Mouse (Mus musculus) MEL (cell line): Measurements from ENCODE around the gene Mettl16. TPM values are rescaled to one million over a fixed set of nuclear protein-coding genes. Genes with fewer than 3 reads are reported as not detected.

ENCODE experiments used
- DNase-seq: peaks from one replicate; pipeline ENCODE4 v3.0.0; 2011; ENCODE audit warnings: low read depth, low spot score
- H3K27ac ChIP-seq: 2 replicates; pipeline ENCODE4 v1.5.1; 2012; ENCODE audit warnings: low read depth, mild to moderate bottlenecking, control low read depth, low read length, moderate library complexity; ENCODE audit not compliant: control insufficient read depth
- H3K27me3 ChIP-seq, 2 experiments: fragments of 150-350 bp in 1 of 2; sonication (generic) in 1 of 2; 2 replicates each; pipeline ENCODE4 v1.6.1; 2012; ENCODE audit warnings: low read length in 2 of 2, mild to moderate bottlenecking in 2 of 2, improper control_type of control experiment in 1 of 2, moderate library complexity in 1 of 2; ENCODE audit not compliant: insufficient read depth in 2 of 2, control insufficient read depth in 1 of 2
- H3K36me3 ChIP-seq, 2 experiments: 2 replicates each; pipeline ENCODE4 v1.6.1; 2012 to 2014; ENCODE audit warnings: low read length in 2 of 2, improper control_type of control experiment in 1 of 2, inconsistent platforms in 1 of 2, mild to moderate bottlenecking in 1 of 2; ENCODE audit not compliant: insufficient read depth in 2 of 2, control insufficient read depth in 1 of 2
- H3K4me1 ChIP-seq, 2 experiments: fragments of 150-350 bp in 1 of 2; sonication (generic) in 1 of 2; 2 replicates each; pipeline ENCODE4 v1.6.1; 2012; ENCODE audit warnings: low read length in 2 of 2, improper control_type of control experiment in 1 of 2, mild to moderate bottlenecking in 1 of 2; ENCODE audit not compliant: insufficient read depth in 2 of 2, control insufficient read depth in 1 of 2
- H3K4me3 ChIP-seq, 2 experiments: fragments of 150-350 bp in 1 of 2; sonication (generic) in 1 of 2; 2 replicates each; pipeline ENCODE4 v1.5.1; 2012; ENCODE audit warnings: low read depth in 2 of 2, low read length in 2 of 2, mild to moderate bottlenecking in 2 of 2, moderate library complexity in 2 of 2, control low read depth in 1 of 2, improper control_type of control experiment in 1 of 2; ENCODE audit not compliant: control insufficient read depth in 1 of 2, insufficient read depth in 1 of 2
- H3K79me2 ChIP-seq: 2 replicates; pipeline ENCODE4 v1.6.1; 2012; ENCODE audit warnings: mild to moderate bottlenecking, low read length, moderate library complexity; ENCODE audit not compliant: control insufficient read depth, poor library complexity, insufficient read depth
- H3K9ac ChIP-seq: 2 replicates; pipeline ENCODE4 v1.6.1; 2012; ENCODE audit warnings: low read depth, mild to moderate bottlenecking, control low read depth, low read length, moderate library complexity; ENCODE audit not compliant: control insufficient read depth, poor library complexity, severe bottlenecking
- H3K9me3 ChIP-seq: fragments of 150-350 bp; sonication (generic); replicated peaks from 2 replicates; pipeline ENCODE4 v1.6.1; 2012; ENCODE audit warnings: mild to moderate bottlenecking, low read length, improper control_type of control experiment, moderate library complexity; ENCODE audit not compliant: insufficient read depth
- BHLHE40 ChIP-seq: IDR thresholded peaks from 2 replicates; pipeline ENCODE4 v1.6.1; 2012; ENCODE audit warnings: low read depth, mild to moderate bottlenecking, inconsistent platforms, low read length, improper control_type of control experiment, borderline replicate concordance
- CHD1 ChIP-seq: IDR thresholded peaks from 2 replicates; pipeline ENCODE4 v1.6.1; 2012; ENCODE audit warnings: low read depth, mild to moderate bottlenecking, inconsistent platforms, low read length, improper control_type of control experiment
- CHD2 ChIP-seq: IDR thresholded peaks from 2 replicates; pipeline ENCODE4 v1.6.1; 2011; ENCODE audit warnings: low read length, improper control_type of control experiment
- CTCF ChIP-seq, 3 experiments: IDR thresholded peaks in 2 of 3; conservative IDR thresholded peaks in 1 of 3; 2 replicates each; pipeline ENCODE4 v1.5.1; 2011 to 2012; ENCODE audit warnings: low read length in 3 of 3, low read depth in 2 of 3, mild to moderate bottlenecking in 2 of 3, improper control_type of control experiment in 1 of 3, inconsistent platforms in 1 of 3, mixed read lengths in 1 of 3, moderate library complexity in 1 of 3; ENCODE audit not compliant: control insufficient read depth in 1 of 3, insufficient read depth in 1 of 3, poor library complexity in 1 of 3, severe bottlenecking in 1 of 3
- E2F4 ChIP-seq: IDR thresholded peaks from 2 replicates; pipeline ENCODE4 v1.6.1; 2011; ENCODE audit warnings: low read depth, low read length, improper control_type of control experiment, borderline replicate concordance
- ELF1 ChIP-seq: IDR thresholded peaks from 2 replicates; pipeline ENCODE4 v1.6.1; 2014; ENCODE audit warnings: low read depth, mild to moderate bottlenecking, inconsistent platforms, low read length, improper control_type of control experiment, moderate library complexity
- EP300 ChIP-seq, 2 experiments: IDR thresholded peaks; 2 replicates each; pipeline ENCODE4 v1.6.1; 2011; ENCODE audit warnings: improper control_type of control experiment in 2 of 2, low read length in 2 of 2, low read depth in 1 of 2, mild to moderate bottlenecking in 1 of 2
- ETS1 ChIP-seq: IDR thresholded peaks from 2 replicates; pipeline ENCODE4 v1.6.1; 2012; ENCODE audit warnings: low read depth, mild to moderate bottlenecking, inconsistent platforms, low read length, improper control_type of control experiment, moderate library complexity
- GABPA ChIP-seq: IDR thresholded peaks from 2 replicates; pipeline ENCODE4 v1.6.1; 2012; ENCODE audit warnings: low read depth, mild to moderate bottlenecking, inconsistent platforms, low read length, improper control_type of control experiment, moderate library complexity
- GATA1 ChIP-seq: IDR thresholded peaks from 2 replicates; pipeline ENCODE4 v1.6.1; 2011; ENCODE audit warnings: low read depth, low read length, improper control_type of control experiment
- HCFC1 ChIP-seq: IDR thresholded peaks from 2 replicates; pipeline ENCODE4 v1.6.1; 2012; ENCODE audit warnings: low read depth, mild to moderate bottlenecking, inconsistent platforms, low read length, improper control_type of control experiment, moderate library complexity
- JUND ChIP-seq: IDR thresholded peaks from 2 replicates; pipeline ENCODE4 v1.6.1; 2011; ENCODE audit warnings: low read depth, mild to moderate bottlenecking, improper control_type of control experiment, low read length
- KAT2A ChIP-seq: conservative IDR thresholded peaks from 2 replicates; pipeline ENCODE4 v1.6.1; 2012; ENCODE audit warnings: low read depth, low read length, improper control_type of control experiment, inconsistent platforms
- MAFK ChIP-seq: IDR thresholded peaks from 2 replicates; pipeline ENCODE4 v1.6.1; 2011; ENCODE audit warnings: low read depth, mild to moderate bottlenecking, low read length, improper control_type of control experiment, borderline replicate concordance
- MAX ChIP-seq: IDR thresholded peaks from 2 replicates; pipeline ENCODE4 v1.6.1; 2011; ENCODE audit warnings: low read length, improper control_type of control experiment
- MAZ ChIP-seq: IDR thresholded peaks from 2 replicates; pipeline ENCODE4 v1.6.1; 2012; ENCODE audit warnings: low read depth, mild to moderate bottlenecking, inconsistent platforms, low read length, improper control_type of control experiment
- MEF2A ChIP-seq: IDR thresholded peaks from 2 replicates; pipeline ENCODE4 v1.6.1; 2014; ENCODE audit warnings: low read depth, mild to moderate bottlenecking, inconsistent platforms, low read length, improper control_type of control experiment; ENCODE audit not compliant: poor library complexity, insufficient replicate concordance, severe bottlenecking; ENCODE audit errors: extremely low read depth
- MYB ChIP-seq: IDR thresholded peaks from 2 replicates; pipeline ENCODE4 v1.6.1; 2011; ENCODE audit warnings: mild to moderate bottlenecking, low read depth, low read length, improper control_type of control experiment
- MYC ChIP-seq: IDR thresholded peaks from 2 replicates; pipeline ENCODE4 v1.6.1; 2011; ENCODE audit warnings: low read depth, mild to moderate bottlenecking, low read length, improper control_type of control experiment, moderate library complexity
- NELFE ChIP-seq: IDR thresholded peaks from 2 replicates; pipeline ENCODE4 v1.6.1; 2011; ENCODE audit warnings: low read depth, low read length, improper control_type of control experiment
- RAD21 ChIP-seq: IDR thresholded peaks from 2 replicates; pipeline ENCODE4 v1.6.1; 2011; ENCODE audit warnings: mild to moderate bottlenecking, low read depth, low read length, improper control_type of control experiment
- RCOR1 ChIP-seq: IDR thresholded peaks from 2 replicates; pipeline ENCODE4 v1.6.1; 2012; ENCODE audit warnings: low read depth, mild to moderate bottlenecking, inconsistent platforms, low read length, improper control_type of control experiment
- SIN3A ChIP-seq: IDR thresholded peaks from 2 replicates; pipeline ENCODE4 v1.6.1; 2012; ENCODE audit warnings: low read length, improper control_type of control experiment, inconsistent platforms
- SMC3 ChIP-seq: IDR thresholded peaks from 2 replicates; pipeline ENCODE4 v1.6.1; 2011; ENCODE audit warnings: low read depth, low read length, improper control_type of control experiment
- UBTF ChIP-seq: IDR thresholded peaks from 2 replicates; pipeline ENCODE4 v1.6.1; 2012; ENCODE audit warnings: low read depth, mild to moderate bottlenecking, inconsistent platforms, low read length, improper control_type of control experiment, moderate library complexity, borderline replicate concordance; ENCODE audit not compliant: insufficient read depth
- USF1 ChIP-seq: IDR thresholded peaks from 2 replicates; pipeline ENCODE4 v1.6.1; 2014; ENCODE audit warnings: low read depth, mild to moderate bottlenecking, inconsistent platforms, low read length, improper control_type of control experiment, moderate library complexity
- USF2 ChIP-seq, 2 experiments: IDR thresholded peaks; 2 replicates each; pipeline ENCODE4 v1.6.1; 2011 to 2012; ENCODE audit warnings: improper control_type of control experiment in 2 of 2, low read length in 2 of 2, borderline replicate concordance in 1 of 2, inconsistent platforms in 1 of 2, low read depth in 1 of 2, mild to moderate bottlenecking in 1 of 2; ENCODE audit not compliant: insufficient read depth in 1 of 2
- ZC3H11A ChIP-seq: IDR thresholded peaks from 2 replicates; pipeline ENCODE4 v1.6.1; 2012; ENCODE audit warnings: low read depth, mild to moderate bottlenecking, inconsistent platforms, low read length, improper control_type of control experiment
- ZKSCAN1 ChIP-seq: IDR thresholded peaks from 2 replicates; pipeline ENCODE4 v1.6.1; 2012; ENCODE audit warnings: low read depth, mild to moderate bottlenecking, inconsistent platforms, low read length, improper control_type of control experiment, moderate library complexity
- ZNF384 ChIP-seq: IDR thresholded peaks from 2 replicates; pipeline ENCODE4 v1.6.1; 2012; ENCODE audit warnings: low read depth, mild to moderate bottlenecking, inconsistent platforms, low read length, improper control_type of control experiment
- polyA plus RNA-seq, 2 experiments: library from polyadenylated mRNA; stranded (reverse) in 1 of 2; unstranded in 1 of 2; fragments of >175 nt in 1 of 2; fragments of >200 nt in 1 of 2; gene quantifications; 2 replicates each; pipeline versions ENCODE4 v1.2.1 to v1.2.4; 2012; ENCODE audit warnings: low replicate concordance in 2 of 2, low read depth in 1 of 2; ENCODE audit not compliant: insufficient read length in 2 of 2, insufficient read depth in 1 of 2, missing spikeins in 1 of 2
- total RNA-seq: library from RNA; depleted of rRNA; stranded (reverse); fragments of 300-350 nt; gene quantifications from 2 replicates; pipeline ENCODE4 v1.2.3, GENCODE M21; 2012

Mettl16 gene
- total and polyA plus RNA-seq, 3 experiments, result 76.3 to 116 TPM; not detected in 1

DNA sequence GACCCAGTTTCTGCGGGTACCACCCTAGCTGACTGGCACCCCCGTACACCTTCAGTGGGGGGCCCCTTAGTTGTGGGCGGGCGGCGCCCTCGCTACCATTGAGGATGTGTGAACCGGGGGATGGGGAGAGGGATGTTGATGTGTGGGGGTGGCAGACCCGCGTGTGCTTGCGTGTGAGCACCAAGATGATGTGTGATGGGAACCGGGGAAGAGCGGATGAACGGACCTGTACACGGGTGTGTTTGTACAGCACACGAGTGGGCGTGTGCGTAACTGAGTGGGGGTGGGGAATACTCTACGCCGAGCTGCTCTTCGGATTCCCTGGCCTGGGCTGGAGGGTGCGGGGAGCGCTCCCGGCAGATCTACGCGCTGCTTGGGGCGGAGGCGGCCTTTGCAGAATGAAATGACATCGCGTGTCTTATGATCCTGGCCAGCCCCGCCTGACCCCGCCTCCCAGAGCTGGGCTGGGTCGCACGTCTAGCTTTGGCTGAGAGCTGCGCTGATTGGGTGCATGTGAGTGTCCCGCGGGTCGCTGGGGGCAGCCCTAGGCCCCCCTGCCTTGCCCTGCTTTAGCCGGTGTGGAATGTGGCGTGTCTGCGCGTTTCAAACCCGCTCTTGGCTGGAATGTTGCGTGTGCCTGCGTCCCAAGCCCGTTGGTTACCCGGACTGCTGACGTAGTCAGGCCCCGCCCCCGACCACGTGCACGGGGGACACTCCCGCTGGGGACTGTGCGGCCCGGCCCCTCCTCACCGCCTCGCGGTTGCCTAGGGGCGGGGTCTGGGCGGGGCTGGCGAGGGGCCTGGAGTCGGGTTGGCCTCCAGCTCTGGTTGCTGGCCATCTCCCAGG is 61.2 kb downstream of the Mettl16 start (continued):
- peak; percentile 82; the same call in 1 of the 2 replicates for TF ChIP-seq MYC
- peak; percentile 95 for TF ChIP-seq SIN3A
- no peak for TF ChIP-seq E2F4
- TF ChIP-seq EP300 (IDR thresholded peaks at IDR 0.05; ENCODE audit: low read depth in 1 of 2, low read length in 2 of 2), result 0 out of 4 replicates have a peak, but pooled peaks of 1 of the 2 experiments have one; percentile 12

DNA sequence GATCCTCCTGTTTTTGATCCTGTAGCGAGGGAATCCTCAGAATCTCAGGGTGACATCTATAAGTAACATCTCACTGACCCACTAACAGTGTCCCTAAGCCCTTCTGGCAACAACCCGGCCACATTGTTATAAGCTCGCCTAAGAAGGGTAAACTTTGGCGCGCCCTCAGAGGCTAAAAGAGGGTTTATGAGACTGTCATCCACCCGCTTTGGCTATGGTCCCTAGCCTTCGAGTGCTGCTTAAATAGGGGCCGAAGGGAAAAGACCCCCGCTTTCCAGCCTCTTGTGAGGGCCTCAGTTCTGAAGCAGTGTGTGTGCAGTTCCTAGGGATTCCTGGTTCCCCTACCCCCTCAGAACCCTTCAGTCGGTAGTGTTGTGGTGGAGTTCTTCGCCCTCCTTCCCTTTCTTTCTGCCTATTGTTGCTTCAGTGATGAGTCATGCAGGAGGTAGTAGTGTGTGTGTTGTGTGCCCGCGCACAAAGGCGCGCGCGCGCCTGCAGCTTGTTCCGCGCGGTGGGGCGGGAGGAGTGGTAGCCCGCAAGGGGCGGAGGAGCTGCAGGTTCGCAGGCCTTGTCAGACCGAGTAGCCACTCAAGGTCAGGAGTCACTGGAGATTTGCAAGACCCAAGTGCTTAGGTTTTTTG is 62.0 kb downstream of the Mettl16 start:
- H3K4me3 ChIP-seq, result peak overlapping the region; percentile 58 to 72
- H3K27me3 ChIP-seq, result no peaks in the 10 kb centered on the region
- no peaks in the 10 kb centered on the region for H3K9me3 ChIP-seq
- peak overlapping the region; percentile 76 for H3K9ac ChIP-seq
- peak; percentile 95 for DNase-seq
- peak overlapping the region; percentile 94 for H3K27ac ChIP-seq
- peaks cover 44% of the 10 kb centered on the region for H3K79me2 ChIP-seq
- H3K4me1 ChIP-seq, result peaks cover 3 to 31% of the 10 kb centered on the region in 2 experiments; a peak in 3 of 4 replicates
- H3K36me3 ChIP-seq, result peaks cover 0 to 29% of the 10 kb centered on the region in 2 experiments; a peak in 2 of 4 replicates
- TF ChIP-seq ETS1, result peak; percentile 57; the same call in 1 of the 2 replicates
- TF ChIP-seq USF1, result no peak
- TF ChIP-seq JUND, result peak; percentile 92; the same call in 1 of the 2 replicates
- TF ChIP-seq GABPA, result no peak
- no peak for TF ChIP-seq MAFK
- TF ChIP-seq MAZ, result peak; percentile 54; the same call in 1 of the 2 replicates
- no peak for TF ChIP-seq BHLHE40
- TF ChIP-seq SIN3A, result peak; percentile 63; the same call in 1 of the 2 replicates
- peak; percentile 11; the same call in 1 of the 2 replicates for TF ChIP-seq NELFE
- TF ChIP-seq ZKSCAN1, result no peak
- TF ChIP-seq ZNF384, result no peak
- TF ChIP-seq USF2 (IDR thresholded peaks at IDR 0.05; ENCODE audit: borderline replicate concordance in 1 of 2, insufficient read depth in 1 of 2, low read depth in 1 of 2, low read length in 2 of 2), result no peak
- no peak for TF ChIP-seq CHD1
- 0 out of 2 replicates have a peak, but pooled peaks have one; percentile 33 for TF ChIP-seq MYC
- TF ChIP-seq ELF1, result no peak
- TF ChIP-seq UBTF, result no peak
- no peak for TF ChIP-seq GATA1
- TF ChIP-seq MEF2A, result no peak
- no peak for TF ChIP-seq CHD2
- TF ChIP-seq EP300 (IDR thresholded peaks at IDR 0.05; ENCODE audit: low read depth in 1 of 2, low read length in 2 of 2), result peak in 1 of 2 experiments; percentile 13; a peak in 2 of 4 replicates
- TF ChIP-seq KAT2A, result no peak; the same call in 1 of the 2 replicates
- no peak for TF ChIP-seq SMC3
- peak; percentile 82; the same call in 1 of the 2 replicates for TF ChIP-seq E2F4
- no peak for TF ChIP-seq MYB
- peak; percentile 67; the same call in 1 of the 2 replicates for TF ChIP-seq MAX
- TF ChIP-seq CTCF (IDR thresholded peaks at IDR 0.05 in 2 of 3, conservative IDR thresholded peaks at IDR 0.05 in 1 of 3; ENCODE audit: control insufficient read depth in 1 of 3, insufficient read depth in 1 of 3, low read depth in 2 of 3, low read length in 3 of 3, poor library complexity in 1 of 3, severe bottlenecking in 1 of 3), result no peak
- TF ChIP-seq ZC3H11A, result no peak
- no peak for TF ChIP-seq RAD21
- peak; percentile 18; the same call in 1 of the 2 replicates for TF ChIP-seq HCFC1
- TF ChIP-seq RCOR1, result no peak
